Mouse (Mus musculus): ENCODE data around the gene Abracl. TPM values are rescaled to one million over a fixed set of nuclear protein-coding genes. Genes with fewer than 3 reads are reported as not detected.

Gene Abracl
- polyA plus RNA-seq, 1 experiment from 2014 or later = 178 TPM

GRCm38 (mm10) chr10:18061533-18061932, 38.4 kb upstream of the Abracl start:
- Histone ChIP-seq H3K27me3 (ENCODE audit: control insufficient read depth, insufficient read depth, low read length) (no peaks in the 10 kb centered on the region), H3K4me3 (ENCODE audit: low read depth, low read length) (no peak overlapping the region), H3K27ac (ENCODE audit: low read depth, low read length) (no peak overlapping the region), H3K4me1 (ENCODE audit: control insufficient read depth, insufficient read depth, low read length) (peaks cover 11% of the 10 kb centered on the region), H3K9ac (ENCODE audit: low read length) (no peak overlapping the region), H3K36me3 (ENCODE audit: control insufficient read depth, insufficient read depth, low read length) (no peaks in the 10 kb centered on the region), H3K4me2 (no peak overlapping the region), H3K9me3 (ENCODE audit: control insufficient read depth, low read length) (no peaks in the 10 kb centered on the region)
- WGBS = 93% methylated on average over 4 of the region's 4 CpGs
- DNase-seq (ENCODE audit: low spot score, missing footprints) (peak; percentile 67), ATAC-seq (ENCODE audit: low FRiP score) (no peak)

- no peaks in the 10 kb centered on the region for H3K27me3 ChIP-seq (ENCODE audit: control insufficient read depth, insufficient read depth, low read length)
- DNase-seq (ENCODE audit: low spot score, missing footprints) (no peak), ATAC-seq (ENCODE audit: low FRiP score) (no peak)
- H3K4me3 ChIP-seq (ENCODE audit: low read depth, low read length) = no peak overlapping the region
- no peak overlapping the region for H3K4me2 ChIP-seq
- 92% methylated on average over 2 of the region's 2 CpGs for WGBS
- peaks cover 11% of the 10 kb centered on the region for H3K4me1 ChIP-seq (ENCODE audit: control insufficient read depth, insufficient read depth, low read length)
- no peaks in the 10 kb centered on the region for H3K9me3 ChIP-seq (ENCODE audit: control insufficient read depth, low read length)
- no peak overlapping the region for H3K9ac ChIP-seq (ENCODE audit: low read length)
- no peaks in the 10 kb centered on the region for H3K36me3 ChIP-seq (ENCODE audit: control insufficient read depth, insufficient read depth, low read length)
- no peak overlapping the region for H3K27ac ChIP-seq (ENCODE audit: low read depth, low read length)
Observed at GRCm38 (mm10) chr10:18060778-18061177, 37.7 kb upstream of the Abracl start.

- H3K27ac ChIP-seq (ENCODE audit: low read depth, low read length) = no peak overlapping the region
- H3K4me2 ChIP-seq = no peak overlapping the region
- H3K4me3 ChIP-seq (ENCODE audit: low read depth, low read length) = no peak overlapping the region
- peaks cover 11% of the 10 kb centered on the region for H3K4me1 ChIP-seq (ENCODE audit: control insufficient read depth, insufficient read depth, low read length)
- no peaks in the 10 kb centered on the region for H3K36me3 ChIP-seq (ENCODE audit: control insufficient read depth, insufficient read depth, low read length)
- no peaks in the 10 kb centered on the region for H3K27me3 ChIP-seq (ENCODE audit: control insufficient read depth, insufficient read depth, low read length)
- ATAC-seq (ENCODE audit: low FRiP score) (no peak), DNase-seq (ENCODE audit: low spot score, missing footprints) (no peak)
- H3K9me3 ChIP-seq (ENCODE audit: control insufficient read depth, low read length) = no peaks in the 10 kb centered on the region
- H3K9ac ChIP-seq (ENCODE audit: low read length) = no peak overlapping the region
- whole genome bisulfite sequencing = 90% methylated on average over 13 of the region's 13 CpGs
Observed at GRCm38 (mm10) chr10:18059807-18060206, 36.7 kb upstream of the Abracl start.

GRCm38 (mm10) chr10:18058681-18059338, 35.7 kb upstream of the Abracl start:
- peak; percentile 75 for DNase-seq (ENCODE audit: low spot score, missing footprints)
- Histone ChIP-seq H3K4me1 (ENCODE audit: control insufficient read depth, insufficient read depth, low read length) (peaks cover 11% of the 10 kb centered on the region), H3K27ac (ENCODE audit: low read depth, low read length) (no peak overlapping the region), H3K4me3 (ENCODE audit: low read depth, low read length) (no peak overlapping the region), H3K9me3 (ENCODE audit: control insufficient read depth, low read length) (no peaks in the 10 kb centered on the region), H3K36me3 (ENCODE audit: control insufficient read depth, insufficient read depth, low read length) (no peaks in the 10 kb centered on the region), H3K9ac (ENCODE audit: low read length) (no peak overlapping the region), H3K4me2 (no peak overlapping the region), H3K27me3 (ENCODE audit: control insufficient read depth, insufficient read depth, low read length) (no peaks in the 10 kb centered on the region)
- ATAC-seq (ENCODE audit: low FRiP score) = no peak
- WGBS = 93% methylated on average over 9 of the region's 9 CpGs

GRCm38 (mm10) chr10:18056391-18056745, 33.3 kb upstream of the Abracl start:
- under 1% methylated on average over 8 of the region's 8 CpGs for WGBS
- H3K27me3 ChIP-seq (ENCODE audit: control insufficient read depth, insufficient read depth, low read length) = no peaks in the 10 kb centered on the region
- DNase-seq (ENCODE audit: low spot score, missing footprints) = peak; percentile 93

GRCm38 (mm10) chr10:18055696-18056390, 32.8 kb upstream of the Abracl start, which contains the start of gene Reps1:
Gene Reps1 (plus strand): TSS chr10:18055861.
- H3K36me3 ChIP-seq (ENCODE audit: control insufficient read depth, insufficient read depth, low read length) = no peaks in the 10 kb centered on the region
- ATAC-seq (ENCODE audit: low FRiP score) (peak; percentile 87), DNase-seq (ENCODE audit: low spot score, missing footprints) (peak; percentile 94)
- H3K9me3 ChIP-seq (ENCODE audit: control insufficient read depth, low read length) = no peaks in the 10 kb centered on the region
- under 1% methylated on average over 55 of the region's 90 CpGs for WGBS
- H3K4me3 ChIP-seq (ENCODE audit: low read depth, low read length) = peak within 1 kb of the TSS; percentile 98
- H3K27ac ChIP-seq (ENCODE audit: low read depth, low read length) = peak within 1 kb of the TSS; percentile 87
- H3K9ac ChIP-seq (ENCODE audit: low read length) = peak within 1 kb of the TSS; percentile 95
- peaks cover 11% of the 10 kb centered on the region for H3K4me1 ChIP-seq (ENCODE audit: control insufficient read depth, insufficient read depth, low read length)
- H3K4me2 ChIP-seq = peak within 1 kb of the TSS; percentile 74
- H3K27me3 ChIP-seq (ENCODE audit: control insufficient read depth, insufficient read depth, low read length) = no peaks in the 10 kb centered on the region

More at GRCm38 (mm10) chr10:18056391-18056745, 33.3 kb upstream of the Abracl start:
- Histone ChIP-seq H3K9me3 (ENCODE audit: control insufficient read depth, low read length) (no peaks in the 10 kb centered on the region), H3K9ac (ENCODE audit: low read length) (peak overlapping the region; percentile 95), H3K4me1 (ENCODE audit: control insufficient read depth, insufficient read depth, low read length) (peaks cover 11% of the 10 kb centered on the region), H3K36me3 (ENCODE audit: control insufficient read depth, insufficient read depth, low read length) (no peaks in the 10 kb centered on the region), H3K4me3 (ENCODE audit: low read depth, low read length) (peak overlapping the region; percentile 98), H3K27ac (ENCODE audit: low read depth, low read length) (peak overlapping the region; percentile 87; the same call in 1 of the 2 replicates), H3K4me2 (peak overlapping the region; percentile 74)
- ATAC-seq (ENCODE audit: low FRiP score) = no peak

GRCm38 (mm10) chr10:18055009-18055695, 32.1 kb upstream of the Abracl start:
- Histone ChIP-seq H3K4me1 (ENCODE audit: control insufficient read depth, insufficient read depth, low read length) (peaks cover 11% of the 10 kb centered on the region), H3K9ac (ENCODE audit: low read length) (peak overlapping the region; percentile 95), H3K27me3 (ENCODE audit: control insufficient read depth, insufficient read depth, low read length) (no peaks in the 10 kb centered on the region), H3K9me3 (ENCODE audit: control insufficient read depth, low read length) (no peaks in the 10 kb centered on the region), H3K4me3 (ENCODE audit: low read depth, low read length) (peak overlapping the region; percentile 98), H3K4me2 (peak overlapping the region; percentile 74), H3K36me3 (ENCODE audit: control insufficient read depth, insufficient read depth, low read length) (no peaks in the 10 kb centered on the region), H3K27ac (ENCODE audit: low read depth, low read length) (peak overlapping the region; percentile 87)
- DNase-seq (ENCODE audit: low spot score, missing footprints) (peak; percentile 99), ATAC-seq (ENCODE audit: low FRiP score) (peak; percentile 98)
- 3% methylated on average over 53 of the region's 61 CpGs for WGBS

- Histone ChIP-seq H3K9me3 (ENCODE audit: control insufficient read depth, low read length) (no peaks in the 10 kb centered on the region), H3K4me2 (no peak overlapping the region), H3K4me3 (ENCODE audit: low read depth, low read length) (no peak overlapping the region), H3K27ac (ENCODE audit: low read depth, low read length) (no peak overlapping the region), H3K36me3 (ENCODE audit: control insufficient read depth, insufficient read depth, low read length) (no peaks in the 10 kb centered on the region), H3K4me1 (ENCODE audit: control insufficient read depth, insufficient read depth, low read length) (no peaks in the 10 kb centered on the region), H3K9ac (ENCODE audit: low read length) (no peak overlapping the region), H3K27me3 (ENCODE audit: control insufficient read depth, insufficient read depth, low read length) (no peaks in the 10 kb centered on the region)
- DNase-seq (ENCODE audit: low spot score, missing footprints) (peak; percentile 61), ATAC-seq (ENCODE audit: low FRiP score) (no peak)
- WGBS = 88% methylated on average over 10 of the region's 10 CpGs
Observed at GRCm38 (mm10) chr10:18047380-18048146, 24.5 kb upstream of the Abracl start.

Measured in midbrain, embryonic 11.5 days (tissue).